Mouse (Mus musculus) hindbrain, embryonic 15.5 days (tissue): ENCODE results near the gene Per2. TPM values are rescaled to one million over a fixed set of nuclear protein-coding genes. Genes with fewer than 3 reads are reported as not detected.
A peak's percentile ranks its signal among the peaks of the same experiment; 100 is the strongest.

Experiments used
- ATAC-seq: fragments of 200-750 bp; cut with Nextera tagmentation; 2 replicates; pipeline ENCODE4 v1.8.0; 2017; ENCODE audit warnings: low read depth, moderate number of reproducible peaks, moderate TSS enrichment; ENCODE audit not compliant: low FRiP score
- H3K27ac ChIP-seq: fragments of 300-500 bp; sonication (generic); replicated peaks from 2 replicates; pipeline ENCODE4 v1.5.1; 2015; ENCODE audit warnings: mild to moderate bottlenecking, inconsistent platforms
- H3K27me3 ChIP-seq: fragments of 300-500 bp; sonication (generic); 2 replicates; pipeline ENCODE4 v1.6.1; 2015; ENCODE audit warnings: control low read depth, inconsistent platforms
- H3K36me3 ChIP-seq: fragments of 300-500 bp; sonication (generic); 2 replicates; pipeline ENCODE4 v1.6.1; 2015; ENCODE audit warnings: control low read depth, inconsistent platforms
- H3K4me1 ChIP-seq: fragments of 300-500 bp; sonication (generic); replicated peaks from 2 replicates; pipeline ENCODE4 v1.6.1; 2015; ENCODE audit warnings: control low read depth, inconsistent platforms
- H3K4me2 ChIP-seq: fragments of 300-500 bp; sonication (generic); 2 replicates; pipeline ENCODE4 v1.6.1; 2015; ENCODE audit warnings: moderate library complexity, mild to moderate bottlenecking, inconsistent platforms
- H3K4me3 ChIP-seq: fragments of 300-500 bp; sonication (generic); 2 replicates; pipeline ENCODE4 v1.5.1; 2015; ENCODE audit warnings: mild to moderate bottlenecking, inconsistent platforms
- H3K9ac ChIP-seq: fragments of 300-500 bp; sonication (generic); 2 replicates; pipeline ENCODE4 v1.6.1; 2015; ENCODE audit warnings: inconsistent platforms
- H3K9me3 ChIP-seq: fragments of 300-500 bp; sonication (generic); 2 replicates; pipeline ENCODE4 v1.6.1; 2016; ENCODE audit warnings: control low read depth, inconsistent platforms
- WGBS: fragments of 180-500 bp; shearing (Covaris S2); methylation state at CpG from one replicate; pipeline ENCODE4 v1.1.7; 2015; 5-methylcytosine and 5-hydroxymethylcytosine counted together
- polyA plus RNA-seq: library from polyadenylated mRNA; unstranded; fragments of >200 nt; fragmentation: Nextera tagmentation; extraction: Ambion mirVana; gene quantifications from 2 replicates; pipeline ENCODE4 v1.2.1, GENCODE M21; 2015

The Per2 gene
- polyA plus RNA-seq, 1 experiment from 2014 or later = 6.1 TPM

DNA sequence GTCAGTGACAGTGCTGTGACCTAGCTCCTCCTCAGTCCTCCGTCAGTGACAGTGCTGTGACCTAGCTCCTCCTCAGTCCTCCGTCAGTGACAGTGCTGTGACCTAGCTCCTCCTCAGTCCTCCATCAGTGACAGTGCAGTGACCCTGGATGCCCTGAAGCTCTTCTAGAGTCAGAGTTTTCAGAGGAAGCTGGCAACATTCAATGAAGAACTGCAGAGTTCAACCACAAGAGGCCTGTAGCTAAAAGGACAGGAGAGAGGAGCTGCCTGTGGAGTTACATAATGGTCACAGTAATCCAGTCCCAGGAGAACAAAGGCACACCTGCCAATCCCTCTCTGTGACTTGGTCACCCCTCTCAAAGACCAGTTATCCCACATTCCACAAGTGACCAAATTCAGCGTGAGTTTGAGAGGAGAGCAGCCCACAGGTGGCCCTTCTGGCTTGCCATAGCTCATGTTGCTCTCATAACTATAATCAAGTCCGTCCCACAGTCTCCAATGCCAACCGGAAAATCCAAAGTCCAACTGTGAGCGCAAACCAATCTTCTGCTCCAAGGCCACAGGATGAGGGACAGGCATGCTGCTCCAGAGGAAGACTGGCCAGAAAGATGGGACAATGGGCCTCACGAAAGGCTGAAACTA lies 16.7 kb downstream of the Per2 start:
- Histone ChIP-seq H3K9me3 (no peaks in the 10 kb centered on the region), H3K27ac (no peak overlapping the region), H3K4me2 (no peak overlapping the region), H3K4me1 (no peaks in the 10 kb centered on the region), H3K4me3 (no peak overlapping the region), H3K36me3 (peaks cover 48% of the 10 kb centered on the region), H3K9ac (no peak overlapping the region), H3K27me3 (no peaks in the 10 kb centered on the region)
- WGBS = 76% methylated on average over 7 of the region's 7 CpGs
- ATAC-seq = no peak

GRCm38 (mm10) chr1:91441855-91442254 lies 17.3 kb downstream of the Per2 start:
- peaks cover 42% of the 10 kb centered on the region for H3K36me3 ChIP-seq

DNA sequence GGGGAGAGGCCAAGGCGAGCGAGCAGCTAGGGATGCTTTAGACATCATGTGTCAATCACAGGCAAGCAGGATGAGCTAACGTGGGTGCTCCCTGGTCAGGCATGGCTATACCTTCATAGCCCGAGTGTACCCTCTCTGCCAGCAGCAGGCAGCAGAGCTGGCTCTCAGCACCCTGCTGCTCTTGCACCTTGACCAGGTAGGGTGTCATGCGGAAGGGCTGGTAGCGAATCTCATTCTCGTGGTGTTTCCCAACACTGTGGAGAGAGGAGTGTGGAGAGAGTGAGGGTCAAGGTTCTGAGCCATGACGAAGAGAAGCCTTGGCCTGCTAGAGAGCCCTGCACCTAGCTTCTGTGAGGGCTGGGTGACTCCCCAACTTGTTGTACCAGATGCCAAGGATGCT lies 19.3 kb downstream of the Per2 start:
- peaks cover 17% of the 10 kb centered on the region for H3K4me1 ChIP-seq
- no peak overlapping the region for H3K27ac ChIP-seq
- ATAC-seq = no peak
- WGBS = 90% methylated on average over 8 of the region's 8 CpGs
- H3K4me2 ChIP-seq = no peak overlapping the region
- peaks cover 29% of the 10 kb centered on the region for H3K36me3 ChIP-seq
- no peaks in the 10 kb centered on the region for H3K27me3 ChIP-seq
- no peak overlapping the region for H3K9ac ChIP-seq
- no peaks in the 10 kb centered on the region for H3K9me3 ChIP-seq
- no peak overlapping the region for H3K4me3 ChIP-seq

More at GRCm38 (mm10) chr1:91441855-91442254, 17.3 kb downstream of the Per2 start:
- H3K9ac ChIP-seq = no peak overlapping the region
- H3K9me3 ChIP-seq = no peaks in the 10 kb centered on the region
- peaks cover 2% of the 10 kb centered on the region for H3K4me1 ChIP-seq
- 96% methylated on average over 3 of the region's 3 CpGs for WGBS
- no peak for ATAC-seq
- H3K27ac ChIP-seq = no peak overlapping the region
- no peaks in the 10 kb centered on the region for H3K27me3 ChIP-seq
- H3K4me3 ChIP-seq = no peak overlapping the region
- H3K4me2 ChIP-seq = no peak overlapping the region

DNA sequence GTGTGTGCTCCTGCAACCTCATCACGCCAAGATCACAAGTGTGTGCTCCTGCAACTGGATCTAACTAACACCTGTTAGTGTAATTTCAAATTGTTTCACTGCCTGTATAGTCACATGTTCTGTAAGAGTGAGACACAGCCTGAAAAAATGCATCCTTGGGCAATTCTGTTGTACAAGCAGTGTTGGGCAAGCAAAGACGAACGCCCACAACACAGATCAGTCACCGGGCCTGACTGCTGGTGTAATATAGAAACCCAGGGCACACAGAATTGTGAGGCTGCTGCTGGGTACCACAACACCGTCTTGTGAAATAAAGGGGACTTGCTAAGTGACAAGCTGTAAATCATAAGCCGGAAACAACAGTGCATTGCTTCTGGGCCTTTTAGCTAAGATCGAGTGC lies 21.6 kb downstream of the Per2 start:
- H3K4me2 ChIP-seq = no peak overlapping the region
- no peak overlapping the region for H3K27ac ChIP-seq
- no peak overlapping the region for H3K9ac ChIP-seq
- peaks cover 17% of the 10 kb centered on the region for H3K4me1 ChIP-seq
- no peak overlapping the region for H3K4me3 ChIP-seq
- ATAC-seq = no peak
- no peaks in the 10 kb centered on the region for H3K27me3 ChIP-seq
- H3K9me3 ChIP-seq = no peaks in the 10 kb centered on the region
- H3K36me3 ChIP-seq = peaks cover 20% of the 10 kb centered on the region; the same call in 1 of the 2 replicates
- WGBS = 93% methylated on average over 7 of the region's 7 CpGs

GRCm38 (mm10) chr1:91437083-91437400 lies 22.1 kb downstream of the Per2 start:
- Histone ChIP-seq H3K9me3 (no peaks in the 10 kb centered on the region), H3K9ac (no peak overlapping the region), H3K27ac (no peak overlapping the region), H3K4me2 (no peak overlapping the region), H3K36me3 (peaks cover 21% of the 10 kb centered on the region; the same call in 1 of the 2 replicates), H3K4me1 (peaks cover 17% of the 10 kb centered on the region), H3K27me3 (no peaks in the 10 kb centered on the region), H3K4me3 (no peak overlapping the region)
- 92% methylated on average over 3 of the region's 3 CpGs for WGBS
- ATAC-seq = no peak

- no peak overlapping the region; the same call in 1 of the 2 replicates for H3K27ac ChIP-seq
- no peak for ATAC-seq
- H3K9me3 ChIP-seq = no peaks in the 10 kb centered on the region
Observed at GRCm38 (mm10) chr1:91436380-91437082, 22.6 kb downstream of the Per2 start.

GRCm38 (mm10) chr1:91435606-91436130 lies 23.5 kb downstream of the Per2 start:
- ATAC-seq = no peak
- no peak overlapping the region; the same call in 1 of the 2 replicates for H3K27ac ChIP-seq
- H3K9ac ChIP-seq = no peak overlapping the region
- H3K4me3 ChIP-seq = no peak overlapping the region
- no peaks in the 10 kb centered on the region for H3K27me3 ChIP-seq
- H3K9me3 ChIP-seq = no peaks in the 10 kb centered on the region
- 78% methylated on average over 13 of the region's 13 CpGs for WGBS
- H3K4me1 ChIP-seq = peaks cover 17% of the 10 kb centered on the region
- H3K36me3 ChIP-seq = peaks cover 28% of the 10 kb centered on the region; the same call in 1 of the 2 replicates
- H3K4me2 ChIP-seq = no peak overlapping the region

More at GRCm38 (mm10) chr1:91436380-91437082, 22.6 kb downstream of the Per2 start:
- peaks cover 26% of the 10 kb centered on the region; the same call in 1 of the 2 replicates for H3K36me3 ChIP-seq
- H3K4me1 ChIP-seq = peaks cover 17% of the 10 kb centered on the region
- no peak overlapping the region for H3K4me3 ChIP-seq
- 61% methylated on average over 6 of the region's 6 CpGs for WGBS
- H3K27me3 ChIP-seq = no peaks in the 10 kb centered on the region
- no peak overlapping the region for H3K9ac ChIP-seq
- H3K4me2 ChIP-seq = no peak overlapping the region

- no peaks in the 10 kb centered on the region for H3K9me3 ChIP-seq
- H3K9ac ChIP-seq = no peak overlapping the region
- no peaks in the 10 kb centered on the region for H3K27me3 ChIP-seq
- ATAC-seq = no peak
- 94% methylated on average over 8 of the region's 8 CpGs for WGBS
- no peak overlapping the region for H3K4me3 ChIP-seq
- H3K27ac ChIP-seq = no peak overlapping the region
- H3K36me3 ChIP-seq = peaks cover 28% of the 10 kb centered on the region
- no peak overlapping the region for H3K4me2 ChIP-seq
- peaks cover 17% of the 10 kb centered on the region for H3K4me1 ChIP-seq
Observed at GRCm38 (mm10) chr1:91434905-91435304, 24.2 kb downstream of the Per2 start.

- ATAC-seq = no peak
- WGBS = 91% methylated on average over 7 of the region's 7 CpGs
Observed at GRCm38 (mm10) chr1:91430761-91431160, 28.4 kb downstream of the Per2 start.

GRCm38 (mm10) chr1:91429212-91429611 lies 29.9 kb downstream of the Per2 start:
- H3K4me2 ChIP-seq = no peak overlapping the region
- H3K27ac ChIP-seq = no peak overlapping the region
- H3K9me3 ChIP-seq = no peaks in the 10 kb centered on the region
- no peaks in the 10 kb centered on the region for H3K27me3 ChIP-seq
- no peak for ATAC-seq
- WGBS = 96% methylated on average over 10 of the region's 10 CpGs
- H3K36me3 ChIP-seq = peaks cover 16% of the 10 kb centered on the region; the same call in 1 of the 2 replicates
- no peak overlapping the region for H3K9ac ChIP-seq
- H3K4me1 ChIP-seq = no peaks in the 10 kb centered on the region
- no peak overlapping the region for H3K4me3 ChIP-seq

More at GRCm38 (mm10) chr1:91430761-91431160, 28.4 kb downstream of the Per2 start:
- Histone ChIP-seq H3K4me1 (peaks cover 5% of the 10 kb centered on the region), H3K9ac (no peak overlapping the region), H3K9me3 (no peaks in the 10 kb centered on the region), H3K36me3 (peaks cover 20% of the 10 kb centered on the region), H3K4me3 (no peak overlapping the region), H3K27ac (no peak overlapping the region), H3K27me3 (no peaks in the 10 kb centered on the region), H3K4me2 (no peak overlapping the region)

GRCm38 (mm10) chr1:91428614-91429013 lies 30.5 kb downstream of the Per2 start:
- H3K27me3 ChIP-seq = no peaks in the 10 kb centered on the region
- H3K36me3 ChIP-seq = peaks cover 16% of the 10 kb centered on the region; the same call in 1 of the 2 replicates
- H3K9ac ChIP-seq = no peak overlapping the region
- no peaks in the 10 kb centered on the region for H3K4me1 ChIP-seq
- no peak overlapping the region for H3K27ac ChIP-seq
- WGBS = 44% methylated on average over 4 of the region's 4 CpGs
- H3K9me3 ChIP-seq = no peaks in the 10 kb centered on the region
- H3K4me3 ChIP-seq = no peak overlapping the region
- ATAC-seq = peak; percentile 65; the same call in 1 of the 2 replicates
- H3K4me2 ChIP-seq = no peak overlapping the region

GRCm38 (mm10) chr1:91426397-91426796 lies 32.7 kb downstream of the Per2 start:
- no peaks in the 10 kb centered on the region for H3K27me3 ChIP-seq
- H3K36me3 ChIP-seq = peaks cover 9% of the 10 kb centered on the region; the same call in 1 of the 2 replicates
- no peak overlapping the region for H3K4me3 ChIP-seq
- no peak for ATAC-seq
- H3K4me2 ChIP-seq = no peak overlapping the region
- H3K9ac ChIP-seq = no peak overlapping the region
- H3K27ac ChIP-seq = no peak overlapping the region
- WGBS = 89% methylated on average over 9 of the region's 9 CpGs
- H3K9me3 ChIP-seq = no peaks in the 10 kb centered on the region
- H3K4me1 ChIP-seq = no peaks in the 10 kb centered on the region
